Mouse (Mus musculus) retina, postnatal 7 days (tissue): Measurements from ENCODE around the gene Nmur1.

Experiments used
- DNase-seq: peaks from one replicate; pipeline ENCODE4 v3.0.0-alpha.2; 2012; ENCODE audit warnings: low read depth, low spot score

The Nmur1 gene

DNA sequence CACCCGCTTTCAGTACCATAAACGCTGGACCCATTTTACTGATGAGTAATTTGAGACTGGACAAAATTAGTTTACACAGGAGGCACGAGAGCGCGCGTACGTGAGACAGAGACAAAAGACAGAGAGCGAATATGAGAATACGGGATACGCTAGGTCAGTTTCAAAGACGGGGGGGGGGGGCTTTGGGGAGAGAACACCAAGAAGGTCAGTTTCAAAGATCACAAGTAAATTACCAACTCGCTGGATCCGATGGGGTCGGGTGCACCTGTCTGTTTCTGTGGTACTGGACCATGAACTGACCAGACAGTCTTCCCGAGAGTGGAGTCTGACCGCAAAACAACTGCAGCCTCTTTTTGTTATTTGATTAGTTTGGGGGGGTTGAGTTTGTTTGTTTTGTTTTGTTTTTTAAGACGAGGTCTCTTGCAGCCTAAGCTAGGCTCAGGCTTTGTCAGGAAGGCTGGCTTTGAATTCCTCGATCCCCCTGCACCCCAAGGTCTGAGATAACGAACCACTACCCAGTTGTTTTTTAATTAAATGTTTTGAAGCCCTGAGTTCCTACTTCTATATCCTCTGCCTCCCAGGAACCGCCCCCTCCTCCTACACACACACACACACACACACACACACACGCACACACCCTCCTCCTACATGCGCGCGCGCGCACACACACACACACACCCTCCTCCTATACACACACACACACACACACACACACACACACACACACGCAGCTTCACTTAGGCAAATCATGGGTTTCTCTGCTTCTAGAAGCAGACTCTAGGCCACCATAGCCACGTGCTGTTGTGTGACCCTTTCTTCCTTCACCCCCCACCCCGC is 15.1 kb upstream of the Nmur1 start:
- DNase-seq = peak; percentile 33

DNA sequence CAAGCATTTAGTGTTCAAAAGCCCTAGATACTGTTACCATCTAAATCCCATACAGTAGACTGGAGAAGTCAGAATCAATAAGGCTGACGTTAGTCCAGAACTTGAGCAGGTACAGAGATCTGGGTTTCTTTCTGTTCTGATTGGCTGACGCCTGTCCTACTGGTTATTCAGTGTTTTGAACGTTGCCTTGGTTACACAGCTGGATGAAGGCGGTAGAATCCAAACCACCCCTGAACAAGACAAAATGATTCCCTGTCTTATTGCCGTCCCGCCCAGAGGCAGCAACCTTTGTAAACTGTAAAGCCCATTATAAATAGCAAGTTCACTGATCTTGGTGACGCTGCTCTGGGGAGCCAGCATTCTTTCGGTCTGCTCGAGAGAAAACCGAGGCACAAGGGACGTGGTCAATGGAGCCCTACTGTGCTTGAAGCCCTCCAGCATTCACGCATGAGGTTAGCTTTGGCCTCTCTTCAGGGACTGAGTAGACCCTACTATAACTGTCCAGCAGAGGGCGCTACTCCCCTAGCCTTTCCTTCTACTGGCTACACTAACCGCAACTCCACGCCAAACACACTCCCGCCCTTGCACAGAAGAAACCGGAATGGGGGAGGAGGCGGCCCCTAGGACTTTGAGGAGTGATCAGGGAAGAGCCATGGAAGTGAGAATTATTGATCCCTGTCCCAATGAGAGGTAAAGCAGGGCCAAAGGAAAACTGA is 14.3 kb upstream of the Nmur1 start:
- DNase-seq = peak; percentile 83

DNA sequence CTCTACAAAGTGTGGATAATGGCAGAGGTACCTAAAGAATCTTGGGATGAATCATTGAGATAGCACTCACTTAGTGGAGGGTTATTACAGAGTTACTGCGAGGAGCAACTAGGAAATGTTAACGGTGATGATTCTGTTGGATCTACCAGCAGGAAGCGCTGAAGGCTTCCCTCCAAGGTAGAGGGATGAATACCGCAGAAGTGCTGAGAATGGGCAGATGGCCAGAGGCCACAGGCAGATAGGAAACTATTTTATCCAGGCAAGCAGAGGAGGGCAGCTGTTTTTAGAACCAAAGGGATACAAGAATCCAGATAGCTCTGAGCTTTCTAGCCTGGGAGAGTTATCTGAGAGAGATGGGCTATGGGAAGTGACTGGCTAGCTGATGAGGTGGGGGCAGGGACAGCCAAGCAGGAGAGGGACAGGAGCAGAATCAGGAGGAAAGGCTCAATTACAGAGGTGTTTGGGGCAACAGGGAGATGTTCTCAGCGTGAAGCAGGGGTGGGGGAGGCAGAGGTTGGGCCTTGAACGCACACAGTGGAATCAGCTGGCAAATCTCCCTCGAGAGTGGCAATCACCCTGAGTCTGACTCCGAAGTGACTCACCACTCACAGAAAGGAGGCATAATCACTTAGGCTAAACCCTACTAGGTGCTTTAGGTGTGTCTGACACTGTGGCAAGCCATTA is 13.6 kb upstream of the Nmur1 start:
- DNase-seq = no peak

DNA sequence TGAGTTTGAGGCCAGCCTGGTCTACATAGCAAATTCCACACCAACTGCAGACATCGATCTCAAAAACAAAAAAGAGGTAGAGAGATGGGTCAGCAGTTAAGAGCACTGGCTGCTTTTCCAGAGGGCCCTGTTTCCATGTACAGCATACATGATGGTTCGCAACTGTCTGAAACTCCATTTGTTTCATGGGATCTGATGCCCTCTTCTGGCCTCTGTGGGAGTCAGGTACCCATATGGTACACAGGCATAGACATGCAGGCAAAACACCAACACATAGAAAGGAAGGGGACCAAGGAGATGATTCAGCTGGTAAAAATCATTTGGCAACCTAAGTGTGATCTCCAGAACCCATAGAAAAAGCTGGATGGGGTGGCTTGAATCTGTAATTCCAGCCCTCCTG is 12.5 kb upstream of the Nmur1 start:
- no peak for DNase-seq

DNA sequence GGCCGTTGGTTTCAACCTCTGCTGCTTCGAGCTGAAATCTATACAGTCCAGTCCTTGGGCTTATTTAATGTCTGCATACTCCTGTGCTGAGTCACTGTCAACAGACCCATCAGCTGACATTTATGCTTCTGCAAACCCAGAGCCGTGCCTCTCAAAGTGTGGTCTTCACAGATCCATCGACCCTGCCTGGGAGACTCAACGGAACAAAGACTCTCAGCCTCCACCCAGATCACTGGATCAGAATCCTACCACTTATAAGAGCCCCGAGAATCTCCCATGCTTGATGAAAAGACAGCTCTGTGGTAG is 11.9 kb upstream of the Nmur1 start:
- no peak for DNase-seq

DNA sequence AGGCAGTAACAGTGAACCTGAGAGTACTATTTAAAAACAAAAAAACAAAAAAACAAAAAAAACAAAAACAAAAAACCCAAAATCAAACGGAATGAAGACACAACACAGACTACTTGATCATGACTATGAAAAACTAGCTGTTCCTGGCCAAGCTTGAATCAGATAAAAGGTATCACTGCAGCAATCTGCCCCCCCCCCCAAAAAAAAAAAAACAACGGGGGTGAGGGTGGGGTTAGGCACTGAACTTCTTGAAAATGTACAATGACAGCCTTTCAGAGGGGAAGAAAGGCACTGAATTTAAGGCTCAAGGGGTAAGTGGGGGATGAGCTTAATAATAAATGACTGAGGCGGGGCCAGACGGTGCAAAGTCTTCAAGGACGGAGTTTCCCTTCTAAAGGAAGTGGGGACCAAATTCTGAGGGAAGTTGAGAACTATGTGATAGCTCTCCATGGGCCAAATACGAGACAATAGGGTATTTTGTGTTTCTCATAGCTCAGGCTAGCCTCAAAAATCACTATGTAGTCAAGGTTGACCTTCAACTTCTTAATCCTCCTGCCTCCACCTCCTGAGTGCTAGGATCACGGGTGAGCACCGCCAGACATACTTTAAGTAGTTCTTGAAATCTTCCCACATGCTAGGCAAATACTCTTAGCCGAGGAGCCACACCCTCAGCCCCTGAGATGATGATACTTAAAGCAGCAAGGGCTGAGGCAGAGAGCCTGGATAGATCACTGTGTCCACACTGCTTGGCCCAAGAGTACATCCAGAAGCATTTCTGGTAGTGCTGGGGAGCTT is 11.4 kb upstream of the Nmur1 start:
- no peak for DNase-seq

DNA sequence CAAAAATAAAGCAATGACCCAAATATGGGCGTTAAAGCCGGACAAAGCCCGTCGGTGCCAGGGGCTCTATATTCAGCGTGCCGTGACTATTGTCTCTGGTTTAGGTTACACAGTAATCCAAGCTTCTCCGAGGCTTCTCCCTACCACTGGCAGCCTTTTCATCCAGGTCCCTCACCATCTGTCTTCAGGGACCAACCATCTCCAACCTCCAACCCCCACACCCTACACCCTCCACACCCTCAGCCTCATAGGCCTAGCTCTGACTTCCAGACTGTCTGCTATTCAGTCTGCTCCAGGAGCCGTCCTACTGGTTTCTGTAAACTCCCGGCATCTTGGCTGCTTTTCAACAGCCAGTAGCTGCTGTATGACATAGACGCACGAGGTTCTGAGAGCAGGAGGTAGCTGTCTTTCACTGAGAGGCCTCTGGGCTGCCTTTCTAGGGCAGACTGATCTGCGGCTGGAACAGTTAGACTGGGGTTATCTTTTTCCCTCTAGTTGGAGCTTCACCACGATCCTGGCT is 9.3 kb upstream of the Nmur1 start:
- DNase-seq = no peak

DNA sequence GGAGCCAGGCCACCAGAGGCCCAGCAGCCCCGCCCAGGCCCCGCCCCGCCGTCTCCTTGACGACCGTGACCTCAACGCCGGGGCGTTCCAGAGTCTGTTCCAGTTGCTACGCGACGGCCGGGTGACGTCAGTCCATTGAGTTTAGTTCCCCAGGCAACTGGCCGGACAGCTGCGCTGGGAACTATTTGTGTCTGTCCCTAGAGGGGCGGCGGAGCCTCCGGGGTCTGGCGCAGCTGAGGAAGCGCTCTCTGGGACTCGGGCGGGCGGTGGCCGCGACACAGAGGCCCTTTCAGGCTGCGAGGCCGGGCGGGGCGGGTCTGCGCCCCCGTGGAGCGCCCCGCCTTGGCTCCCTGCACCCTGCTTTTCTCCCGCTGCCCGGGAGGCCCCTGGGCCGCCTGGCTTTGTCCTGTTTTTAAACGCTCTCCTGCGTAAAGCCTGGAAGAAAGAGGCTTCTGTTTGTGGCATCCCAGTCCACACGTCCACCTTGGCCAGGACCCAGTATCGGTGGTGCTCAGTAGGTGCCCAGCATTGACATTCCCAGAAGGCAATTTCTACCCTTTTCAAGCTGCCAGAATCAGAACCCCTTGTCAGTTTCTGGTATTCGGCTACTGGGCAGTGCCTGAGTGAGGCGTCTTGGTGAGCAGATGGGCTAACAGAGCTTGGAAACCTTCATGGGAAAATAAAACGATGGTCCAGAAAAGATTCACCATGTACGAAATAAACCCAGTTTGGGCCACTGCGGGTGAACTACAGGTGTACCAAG is 8.6 kb upstream of the Nmur1 start:
- DNase-seq = peak; percentile 98

DNA sequence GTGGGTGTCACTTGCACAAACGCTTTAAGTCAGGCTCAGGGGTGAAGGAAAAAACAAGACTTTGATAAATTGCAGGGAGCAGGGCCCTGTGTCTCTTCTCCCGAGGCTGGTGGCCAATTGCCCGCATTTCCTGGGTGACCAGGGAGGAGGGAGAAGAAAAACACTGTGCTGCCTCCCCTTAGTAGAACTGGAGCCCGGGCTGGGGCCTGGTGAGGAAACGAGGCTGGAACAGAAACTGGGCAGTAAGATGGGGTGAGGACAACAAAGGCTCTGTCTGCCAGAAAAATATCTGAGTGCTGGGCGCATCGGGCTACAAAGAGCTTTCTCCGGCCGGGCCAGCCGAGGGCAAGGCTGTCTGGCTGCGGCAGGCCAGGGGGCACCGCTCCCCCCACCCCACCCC is 8.0 kb upstream of the Nmur1 start:
- peak; percentile 24 for DNase-seq

DNA sequence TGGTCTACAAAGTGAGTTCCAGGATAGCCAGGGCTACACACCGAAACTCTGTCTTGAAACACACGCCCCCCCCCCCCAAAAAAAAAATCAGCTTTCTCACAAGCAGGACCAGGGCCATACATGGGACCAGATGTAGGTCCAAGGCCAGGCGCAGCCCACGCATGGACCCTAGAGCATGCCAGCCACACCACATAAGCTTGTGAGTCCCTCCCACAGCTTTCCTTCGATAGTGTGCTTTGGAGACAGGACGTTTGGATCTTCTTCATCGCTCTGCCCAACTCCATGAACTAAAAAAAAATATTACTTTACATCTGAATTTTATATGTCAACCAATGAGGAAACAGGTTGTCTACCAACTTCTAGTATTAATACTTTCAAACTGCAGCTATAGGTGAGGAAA is 7.3 kb upstream of the Nmur1 start:
- DNase-seq = no peak

DNA sequence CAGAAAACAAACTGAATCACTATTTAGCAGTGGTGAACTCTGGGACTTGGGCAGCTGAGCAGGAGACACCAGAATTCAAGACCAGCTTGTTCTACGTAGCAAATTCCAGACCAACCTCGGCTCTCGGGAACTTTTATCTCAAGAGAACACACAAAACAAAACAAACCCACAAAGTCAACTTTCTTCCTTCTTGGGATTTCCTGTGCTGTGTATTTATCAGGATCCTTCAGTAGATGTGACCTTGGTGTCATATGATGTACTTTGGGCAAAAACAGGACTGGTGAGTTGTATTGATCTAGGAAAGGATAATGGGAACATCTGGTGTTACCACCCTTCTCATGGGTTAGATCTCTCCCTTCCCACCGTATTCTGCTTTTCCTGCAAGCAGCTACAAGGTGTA is 6.8 kb upstream of the Nmur1 start:
- no peak for DNase-seq

DNA sequence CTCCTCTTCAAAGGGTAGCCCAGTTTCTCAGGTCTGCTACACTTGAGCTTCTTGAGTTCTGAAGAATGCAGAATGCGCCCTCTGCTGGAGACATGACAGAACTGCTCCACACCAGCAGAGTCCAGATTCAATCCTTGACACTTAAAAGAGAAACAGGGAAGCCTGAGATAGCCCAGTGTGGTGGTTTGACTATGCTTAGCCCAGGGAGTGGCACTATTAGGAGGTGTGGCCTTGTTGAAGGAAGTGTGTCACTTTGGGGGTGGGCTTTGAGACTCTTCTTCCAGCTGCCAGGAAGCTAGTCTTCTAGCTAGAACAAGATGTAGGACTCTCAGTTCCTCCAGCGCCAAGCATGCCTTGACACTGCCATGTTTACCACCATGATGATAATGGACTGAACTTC is 4.0 kb upstream of the Nmur1 start:
- peak; percentile 68 for DNase-seq

DNA sequence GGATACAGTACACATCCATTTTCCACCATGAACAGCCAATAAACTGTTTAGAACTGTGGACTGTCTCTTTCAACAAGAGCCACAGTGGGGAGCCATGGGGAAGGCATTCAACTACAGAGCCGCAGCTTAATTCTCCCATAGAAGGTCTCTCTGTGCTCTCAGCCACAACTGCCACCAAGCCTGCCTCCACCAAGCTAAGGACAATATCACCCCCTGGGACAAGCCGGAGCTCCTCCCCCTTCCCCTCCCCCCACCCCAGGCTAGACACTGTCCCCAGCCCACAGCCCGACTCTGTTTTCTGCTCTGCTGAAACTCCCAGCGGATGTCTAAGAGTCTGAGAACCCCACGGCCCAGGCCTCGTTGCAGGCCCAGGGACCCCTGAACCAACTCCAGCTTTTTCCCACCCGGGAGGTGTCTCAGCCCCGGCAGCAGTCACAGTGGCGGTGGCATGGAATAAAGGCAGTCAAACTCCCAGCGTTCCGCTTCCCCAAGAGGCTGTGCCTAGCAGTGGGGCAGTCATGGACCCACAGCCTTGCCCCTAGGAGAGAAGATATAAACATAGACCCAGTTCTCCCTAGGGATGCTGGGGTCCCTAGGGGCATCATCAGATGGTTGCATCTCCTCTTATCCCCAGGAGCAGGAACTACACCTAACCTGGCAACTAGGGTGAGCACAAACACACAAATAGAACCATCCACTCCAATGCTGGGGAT is 1.0 kb downstream of the Nmur1 start:
- DNase-seq = no peak

DNA sequence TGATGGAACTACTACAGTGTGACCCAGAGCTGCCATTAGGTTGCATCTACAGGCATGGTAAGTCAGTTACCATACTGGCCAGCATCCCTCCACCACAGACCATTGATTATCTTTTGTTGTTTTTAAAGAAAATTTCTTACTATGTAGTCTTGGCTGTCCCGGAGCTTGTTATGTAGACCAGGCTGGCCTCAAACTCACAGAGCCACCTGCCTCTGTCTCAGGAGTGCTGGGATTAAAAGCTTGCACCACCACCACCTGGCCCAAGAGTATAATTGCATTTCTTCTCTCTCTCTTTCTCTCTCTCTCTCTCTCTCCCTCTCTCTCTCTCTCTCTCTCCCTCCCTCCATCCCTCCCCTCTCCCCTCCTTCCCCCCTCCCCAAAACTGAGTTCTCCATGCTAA is 1.7 kb downstream of the Nmur1 start:
- no peak for DNase-seq

DNA sequence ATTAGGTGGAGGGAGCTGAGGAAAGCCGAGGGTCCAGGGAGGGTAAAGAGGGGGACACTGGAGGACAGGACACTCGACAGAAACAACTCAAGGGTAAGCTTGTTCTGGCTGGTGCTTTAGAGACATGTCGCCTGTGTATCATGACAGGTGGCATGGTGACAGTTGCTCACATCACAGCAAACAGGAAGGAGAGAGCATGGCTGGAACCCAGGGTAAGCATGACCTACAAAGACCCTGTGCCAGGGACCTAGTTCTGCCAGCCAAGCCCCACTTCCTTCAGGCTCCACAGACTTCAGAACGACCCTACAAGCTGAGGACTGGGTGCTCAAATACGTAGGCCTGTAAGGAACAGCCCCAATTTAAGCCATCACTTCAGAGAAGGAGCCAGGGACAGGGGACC is 2.1 kb downstream of the Nmur1 start:
- DNase-seq = no peak

DNA sequence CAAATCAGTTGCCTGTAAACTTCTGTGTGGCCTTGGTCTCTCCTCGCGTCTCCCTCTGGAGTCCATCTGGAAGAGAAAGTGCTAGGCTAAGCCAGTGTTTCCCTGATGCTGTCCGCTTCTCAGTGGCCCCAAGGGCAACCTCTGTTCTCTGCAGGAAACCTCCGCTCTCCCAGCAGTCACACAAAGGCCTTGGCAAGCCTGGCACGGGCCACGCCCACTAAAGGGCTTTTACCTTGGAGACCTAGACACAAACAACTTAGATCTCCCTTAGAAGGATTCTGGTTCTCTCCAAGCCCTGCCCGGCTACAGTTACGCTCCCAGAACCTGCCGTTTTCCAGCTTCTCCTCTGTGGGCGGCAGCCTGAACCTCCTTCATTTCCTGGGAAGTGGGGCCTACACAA is 5.0 kb downstream of the Nmur1 start:
- no peak for DNase-seq

DNA sequence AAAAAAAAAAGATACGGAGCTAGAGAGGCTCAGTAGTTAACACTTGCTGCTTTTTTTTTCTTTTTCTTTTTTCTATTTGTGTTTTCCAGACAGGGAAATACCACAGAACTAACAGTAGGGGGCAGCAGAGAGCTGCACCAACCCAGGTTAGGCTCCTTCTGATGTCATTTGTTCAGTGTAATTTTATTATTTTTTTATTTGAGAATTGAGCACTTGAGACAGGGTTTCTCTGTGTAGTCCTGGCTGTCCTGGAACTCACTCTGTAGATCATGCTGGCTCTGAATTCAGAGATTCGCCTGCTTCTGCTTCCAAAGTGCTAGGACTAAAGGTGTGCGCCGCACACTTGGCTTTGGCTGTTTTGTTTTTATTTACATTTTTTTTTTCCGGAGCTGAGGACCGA is 9.7 kb downstream of the Nmur1 start:
- DNase-seq = no peak

DNA sequence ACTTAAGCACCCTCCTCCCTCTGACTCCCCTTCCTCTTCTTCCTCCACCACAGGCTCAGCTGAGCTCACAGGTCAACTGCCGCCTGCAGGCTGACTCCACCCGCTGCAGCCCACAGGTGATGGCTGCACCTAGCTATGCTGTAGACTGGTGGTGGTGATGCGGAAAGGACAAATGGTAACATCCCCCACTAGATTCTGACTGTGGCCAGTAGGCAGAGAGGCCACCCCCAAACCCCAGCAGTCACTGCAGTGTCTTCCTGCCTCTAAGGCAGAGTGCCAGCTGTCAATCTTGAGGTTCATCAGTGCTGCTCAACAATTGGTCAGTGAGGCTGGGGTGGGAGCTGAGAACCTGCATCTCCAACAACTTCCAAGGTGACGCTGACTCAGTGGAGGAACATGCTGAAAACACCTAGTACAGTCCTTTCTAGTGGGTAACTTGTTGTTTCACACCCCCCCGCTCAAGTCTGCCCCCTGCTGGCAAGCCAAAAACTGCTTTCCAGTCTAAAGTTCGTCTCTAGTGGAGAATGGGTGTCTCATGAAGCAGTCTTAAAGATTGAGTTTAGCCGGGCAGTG is 10.3 kb downstream of the Nmur1 start:
- no peak for DNase-seq

DNA sequence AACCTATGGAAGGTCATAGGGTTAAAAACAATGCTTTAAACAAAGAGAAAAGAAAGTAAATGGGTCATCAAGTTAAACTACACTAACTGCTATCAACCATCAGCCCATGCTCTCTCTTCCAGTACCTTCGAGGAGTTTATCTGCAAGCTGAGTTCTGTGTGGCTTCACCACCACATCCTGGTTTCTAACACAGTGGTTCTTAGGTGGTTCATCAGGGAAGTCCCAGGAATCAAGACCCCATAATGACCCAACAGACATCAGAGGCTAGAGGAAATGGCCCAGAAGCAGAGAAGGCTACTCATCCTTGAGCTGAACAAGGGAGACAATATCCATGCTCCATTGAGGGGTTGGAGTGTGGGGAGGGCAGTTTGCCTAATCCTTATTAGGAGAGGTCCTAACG is 10.9 kb downstream of the Nmur1 start:
- DNase-seq = no peak

DNA sequence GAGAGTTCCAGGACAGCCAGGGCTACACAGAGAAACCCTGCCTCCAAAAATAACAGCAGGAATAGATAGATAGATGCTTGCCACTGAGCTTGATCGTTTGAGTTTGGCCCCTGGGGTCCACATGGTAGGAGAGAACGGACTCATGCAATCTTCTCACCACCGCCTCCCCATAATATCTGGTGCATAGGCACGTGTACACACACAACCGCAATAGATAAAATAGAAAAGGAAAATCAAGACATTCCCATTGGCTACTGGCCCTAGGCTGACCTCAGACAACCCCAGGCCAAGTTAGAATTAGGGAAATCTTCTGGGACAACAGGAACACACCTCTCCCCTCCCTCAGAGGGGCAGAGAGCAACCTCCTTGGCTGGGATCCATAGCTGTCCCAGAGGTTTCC is 11.3 kb downstream of the Nmur1 start:
- DNase-seq = no peak
